Mouse (Mus musculus): ENCODE results near the gene Deaf1.
"Not testable (repeated sequence)": the region's sequence is repeated elsewhere in the genome, so short reads cannot be mapped to it uniquely, and the experiment has no call there.

The Deaf1 gene

DNA sequence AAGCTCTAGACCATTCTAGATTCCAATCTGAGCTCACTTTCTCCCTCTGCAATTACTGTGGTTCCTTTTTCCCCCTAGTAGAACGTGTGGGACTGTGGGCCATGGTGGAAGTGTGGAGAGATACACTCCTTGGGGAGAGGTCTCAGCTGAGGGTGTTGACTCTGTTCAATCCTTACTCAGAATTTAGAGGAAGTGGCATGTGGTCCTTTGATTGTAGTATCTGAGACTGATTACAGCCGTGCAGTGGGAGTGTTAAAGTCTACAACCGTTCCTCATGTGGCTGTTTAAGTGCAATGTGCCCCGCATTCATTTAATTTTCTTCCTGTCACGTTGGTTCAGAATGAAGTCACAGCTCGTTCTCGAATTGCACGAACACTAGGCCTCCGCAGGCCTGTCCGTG is 71.3 kb downstream of the Deaf1 start:
- Histone ChIP-seq H3K36me3 (ENCODE audit: insufficient read depth, low read length) (peaks cover 96% of the 10 kb centered on the region), H3K4me1 (replicated peaks; ENCODE audit: low read depth, low read length) (peaks cover 19% of the 10 kb centered on the region), H3K9me3 (ENCODE audit: low read length) (no peaks in the 10 kb centered on the region), H3K4me3 (replicated peaks; ENCODE audit: low read length) (no peak overlapping the region), H3K27me3 (ENCODE audit: insufficient read depth, low read length) (no peaks in the 10 kb centered on the region)
- no peak for TF ChIP-seq CTCF (conservative IDR thresholded peaks at IDR 0.05; ENCODE audit: low read length)
- no peak for TF ChIP-seq POU5F1 (IDR thresholded peaks at IDR 0.05; ENCODE audit: borderline replicate concordance, low read length)
- TF ChIP-seq NANOG (IDR thresholded peaks at IDR 0.05; ENCODE audit: borderline replicate concordance, low read length): no peak

DNA sequence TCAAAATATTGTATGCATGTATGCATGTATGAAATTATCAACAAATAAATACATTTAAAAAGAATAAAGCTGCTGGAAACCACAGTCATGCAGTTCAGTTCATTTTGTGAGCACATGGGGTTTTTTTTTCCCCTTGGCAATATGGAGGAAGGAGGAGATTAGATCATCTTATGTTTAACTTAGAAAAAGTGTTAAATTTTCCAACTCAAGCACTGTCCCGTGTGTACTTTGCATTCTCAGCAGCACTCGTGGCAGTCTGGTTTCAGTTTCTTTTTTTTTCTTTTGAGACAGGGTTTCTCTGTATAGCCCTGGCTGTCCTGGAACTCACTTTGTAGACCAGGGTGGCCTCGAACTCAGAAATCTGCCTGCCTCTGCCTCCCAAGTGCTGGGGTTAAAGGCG is 77.0 kb downstream of the Deaf1 start:
- peaks cover 98% of the 10 kb centered on the region for H3K36me3 ChIP-seq (ENCODE audit: insufficient read depth, low read length)
- H3K27me3 ChIP-seq (ENCODE audit: insufficient read depth, low read length); H3K4me1 ChIP-seq (replicated peaks; ENCODE audit: low read depth, low read length); H3K9me3 ChIP-seq (ENCODE audit: low read length); H3K4me3 ChIP-seq (replicated peaks; ENCODE audit: low read length): not testable (repeated sequence)

Data from E14TG2a.4 (cell line).